Mouse (Mus musculus): Measurements from ENCODE around the gene Mrtfb.
A peak's percentile ranks its signal among the peaks of the same experiment; 100 is the strongest.

The Mrtfb gene

DNA sequence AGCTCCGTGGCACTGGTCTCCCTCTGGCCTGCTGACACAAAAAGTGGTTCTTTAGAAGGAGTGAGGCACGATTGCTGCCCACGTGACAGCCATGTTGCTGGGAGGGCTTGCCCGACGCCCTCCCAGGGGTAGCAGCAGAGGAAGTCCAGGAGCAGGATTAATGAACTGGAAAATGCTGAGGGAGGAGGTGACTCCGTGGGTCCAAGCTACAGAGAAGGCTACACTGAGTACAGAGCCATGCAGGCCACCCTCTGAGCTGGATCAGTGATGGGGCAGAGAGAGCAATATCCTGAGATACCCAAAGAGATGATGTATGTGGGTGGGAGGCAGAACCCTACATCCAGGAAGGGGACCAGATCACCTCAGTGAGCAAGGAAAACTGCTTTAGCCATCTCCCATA, 148.4 kb downstream of the Mrtfb start:
- no peak for DNase-seq (ENCODE audit: low spot score)

DNA sequence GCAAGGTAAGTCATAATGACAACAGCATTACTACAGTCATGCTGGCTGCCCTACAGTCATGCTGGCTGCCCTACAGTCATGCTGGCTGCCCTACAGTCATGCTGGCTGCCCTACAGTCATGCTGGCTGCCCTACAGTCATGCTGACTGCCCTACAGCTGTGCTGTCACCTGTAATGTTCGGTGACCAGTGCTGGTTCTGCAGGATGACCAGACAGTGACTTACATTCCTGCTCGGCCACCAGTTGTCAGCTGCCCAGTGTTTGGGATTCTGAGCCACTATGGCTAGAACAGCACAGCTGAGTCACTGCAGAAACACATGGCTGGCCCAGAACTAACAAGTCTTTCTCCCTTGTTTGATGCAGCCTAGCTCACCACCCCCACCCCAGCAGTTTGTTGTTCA, 149.1 kb downstream of the Mrtfb start:
- DNase-seq (ENCODE audit: low spot score) = no peak

DNA sequence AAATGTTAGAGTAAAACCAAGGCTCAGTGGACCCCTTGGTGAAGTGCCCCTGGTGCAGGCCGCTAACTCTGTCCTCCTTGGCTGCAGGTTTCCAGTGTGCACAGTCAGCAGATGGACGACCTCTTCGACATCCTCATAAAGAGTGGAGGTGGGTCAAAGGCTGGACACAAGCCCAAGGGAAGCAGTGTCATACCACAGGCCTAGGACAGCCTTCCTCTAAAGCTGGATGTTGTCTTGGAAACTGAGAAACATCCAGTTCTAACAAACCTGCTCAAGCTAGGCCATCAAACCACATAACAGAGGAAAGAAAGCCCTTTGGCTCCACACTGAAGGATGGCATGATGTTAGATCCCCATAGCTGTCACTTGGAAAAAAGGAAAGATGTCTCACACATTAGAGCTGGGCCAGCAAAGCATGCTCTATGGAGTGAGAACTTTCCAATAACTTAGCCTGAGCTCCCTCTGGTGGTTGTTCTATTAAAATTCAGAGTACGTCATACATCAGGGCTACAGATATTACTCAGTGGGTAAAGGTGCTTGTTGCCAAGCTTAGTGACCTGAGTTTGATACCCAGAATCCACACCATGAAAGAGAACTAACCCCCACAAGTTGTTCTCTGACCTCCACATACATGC, 153.4 kb downstream of the Mrtfb start:
- peak; percentile 74 for DNase-seq (ENCODE audit: low spot score)

DNA sequence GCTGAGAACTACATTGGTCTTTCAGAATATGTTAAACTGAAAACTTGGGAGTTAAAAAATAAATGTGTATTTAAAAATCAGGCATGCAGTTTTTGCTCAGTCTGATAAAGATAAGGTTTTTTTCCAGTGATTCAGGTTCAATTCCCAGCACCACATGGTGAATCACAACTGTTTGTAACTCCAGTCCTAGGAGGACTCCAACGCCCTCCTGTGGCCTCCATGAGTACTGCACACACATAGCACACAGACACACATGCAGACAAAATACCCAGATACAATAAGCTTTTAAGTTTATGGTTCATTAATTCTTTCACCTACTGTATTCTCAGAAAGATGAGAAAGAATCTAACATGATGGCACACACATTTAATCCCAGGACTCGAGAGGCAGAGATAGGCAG, 154.5 kb downstream of the Mrtfb start:
- no peak for DNase-seq (ENCODE audit: low spot score)

DNA sequence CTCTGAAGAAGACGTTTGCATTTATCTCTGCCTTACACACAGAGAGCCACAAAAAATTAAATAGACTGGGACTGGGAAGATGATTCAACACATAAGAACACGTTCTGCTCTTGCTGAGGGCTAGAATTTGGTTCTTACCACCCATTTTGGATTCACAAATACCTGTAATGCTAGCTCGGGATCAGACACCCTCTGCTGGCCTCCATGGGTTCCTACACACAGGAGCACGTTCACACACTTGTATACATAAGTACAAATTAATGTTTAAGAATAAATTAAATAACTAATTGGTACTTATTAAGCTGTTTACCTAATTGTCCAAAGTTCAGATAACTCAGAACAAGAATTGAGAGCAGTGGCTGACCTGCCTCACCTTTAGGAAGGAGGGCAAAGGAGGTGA, 155.2 kb downstream of the Mrtfb start:
- no peak for DNase-seq (ENCODE audit: low spot score)

DNA sequence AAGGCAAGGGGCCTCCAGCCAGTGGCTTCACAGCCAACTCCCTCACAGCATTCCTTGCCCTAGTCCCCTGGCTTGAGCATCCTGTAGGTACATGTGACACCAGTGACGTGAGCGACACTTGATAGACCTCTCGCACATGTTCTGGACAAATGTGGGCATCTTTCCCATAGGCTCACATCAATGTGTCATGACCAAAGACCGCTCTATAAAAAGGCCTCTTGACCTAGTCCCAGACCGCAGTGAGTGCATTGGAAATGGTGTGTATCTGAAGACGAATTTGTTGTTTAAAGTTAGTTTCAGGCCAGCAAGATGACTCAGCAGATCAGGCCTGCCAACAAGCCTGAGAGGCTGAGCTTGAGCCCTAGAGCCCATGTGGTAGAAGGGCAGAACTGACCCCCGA, 158.3 kb downstream of the Mrtfb start:
- no peak for DNase-seq (ENCODE audit: low spot score)

DNA sequence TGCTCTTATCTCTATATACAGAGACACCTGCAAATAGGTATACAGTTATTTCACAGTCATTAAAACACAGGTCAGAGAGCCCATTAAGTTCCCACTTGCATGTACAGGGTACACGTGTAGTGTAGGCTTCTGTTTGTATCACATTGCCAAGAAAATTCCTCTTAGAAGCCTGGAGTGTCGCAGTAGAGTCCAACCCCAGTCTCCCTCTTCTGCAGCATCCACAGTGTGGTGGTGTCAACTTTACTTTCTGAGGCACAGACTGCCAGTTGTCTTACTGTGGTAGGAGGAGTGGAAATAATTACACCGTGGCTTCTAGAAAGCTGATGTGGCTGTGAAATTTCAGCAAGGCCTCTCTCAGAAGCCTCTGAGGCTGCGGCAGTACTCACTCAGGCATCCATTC, 158.7 kb downstream of the Mrtfb start:
- DNase-seq (ENCODE audit: low spot score) = no peak

DNA sequence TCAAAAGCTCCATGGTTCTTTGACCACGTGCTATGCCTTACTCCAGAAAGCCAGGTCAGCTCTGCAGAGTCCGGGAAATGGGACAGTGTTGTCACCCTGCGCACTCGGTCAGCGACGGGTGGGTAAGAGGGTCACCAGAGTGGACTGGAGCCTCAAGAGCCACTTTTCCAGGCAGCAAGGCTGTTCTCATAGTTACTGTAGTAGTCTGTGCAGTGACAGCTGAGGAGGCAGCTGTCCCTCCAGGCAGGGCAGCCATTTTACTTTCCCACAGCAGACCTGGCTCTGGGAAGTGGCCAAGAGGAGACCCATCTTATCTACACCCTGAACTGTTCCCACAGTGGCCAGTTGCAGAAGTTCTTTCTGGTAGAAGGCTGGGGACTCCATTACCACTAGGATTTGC, 159.2 kb downstream of the Mrtfb start:
- DNase-seq (ENCODE audit: low spot score) = no peak

DNA sequence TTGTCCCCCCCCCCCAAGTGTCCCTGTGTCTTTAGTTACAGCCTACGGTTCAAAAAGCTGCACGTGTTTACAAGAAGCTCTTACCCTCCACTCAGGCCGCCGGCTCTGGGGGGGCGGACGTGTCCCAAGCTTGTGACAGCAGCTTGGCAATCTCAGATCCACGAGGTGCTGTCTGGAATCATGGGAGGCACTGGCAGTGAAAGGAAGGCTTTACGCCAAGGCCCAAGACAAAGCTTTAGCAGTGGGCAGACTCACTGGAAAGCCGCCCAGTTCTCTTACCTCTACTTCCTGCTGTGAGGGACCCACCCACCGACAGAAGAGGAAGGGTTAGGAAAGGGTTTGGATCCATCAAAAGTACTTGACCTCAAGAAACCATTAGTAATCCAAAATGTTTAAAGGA, 160.2 kb downstream of the Mrtfb start:
- DNase-seq (ENCODE audit: low spot score) = no peak

DNA sequence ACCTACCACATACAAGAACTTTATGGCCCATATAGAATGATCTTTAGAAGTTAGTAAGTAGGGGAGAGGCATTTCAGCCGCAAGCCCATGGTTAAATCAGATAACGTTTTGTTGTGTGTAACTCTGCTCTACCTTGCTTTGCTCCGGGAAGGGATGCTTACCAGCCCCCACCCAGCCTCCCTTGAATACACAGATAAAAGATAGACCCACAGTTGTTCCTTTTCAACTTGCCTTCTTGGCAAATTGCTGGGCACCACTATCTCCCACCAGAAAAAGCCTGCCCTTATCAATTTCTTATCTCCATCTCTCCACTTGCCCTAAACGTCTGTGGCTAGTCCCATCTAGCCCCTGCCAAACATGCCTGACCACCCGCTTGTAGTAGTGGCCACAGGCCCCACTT, 161.6 kb downstream of the Mrtfb start:
- DNase-seq (ENCODE audit: low spot score) = no peak

DNA sequence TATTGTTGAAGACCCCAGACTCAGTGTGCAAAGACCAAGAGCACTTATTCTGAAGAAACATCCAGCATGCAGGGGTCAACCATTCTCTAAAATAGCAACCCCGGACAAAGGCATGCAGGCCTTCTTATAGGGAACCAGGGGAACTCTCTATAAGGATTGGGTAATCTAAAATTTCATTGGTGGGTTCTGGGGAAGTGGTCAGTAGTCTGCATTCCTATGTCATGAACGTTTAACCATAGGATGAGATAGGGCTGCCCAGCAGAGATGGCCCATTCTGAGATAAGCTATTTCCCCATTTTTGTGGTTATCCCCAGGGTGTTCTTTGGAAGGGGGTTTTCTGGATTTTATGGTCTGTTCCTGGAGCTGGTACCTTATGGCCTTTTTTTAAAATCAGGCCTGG, 163.5 kb downstream of the Mrtfb start:
- no peak for DNase-seq (ENCODE audit: low spot score)

DNA sequence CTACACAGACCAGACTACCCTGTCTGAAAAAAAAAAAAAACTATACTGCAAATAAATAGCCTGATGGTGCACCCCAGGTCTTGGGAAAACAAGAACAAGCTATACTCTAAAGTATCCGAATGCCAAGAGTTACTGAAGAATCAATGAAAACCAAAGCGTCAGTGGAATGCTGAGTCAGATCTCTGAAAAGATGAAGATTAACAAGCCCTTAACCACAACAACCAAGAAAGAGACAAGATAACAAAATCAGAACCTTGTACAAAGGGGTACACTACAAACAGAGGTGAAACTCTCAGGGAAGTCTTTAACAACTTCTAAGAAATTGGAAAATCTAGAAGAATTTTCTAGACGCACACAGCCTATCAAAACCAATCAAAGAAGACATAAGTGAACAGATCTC, 166.2 kb downstream of the Mrtfb start:
- no peak for DNase-seq (ENCODE audit: low spot score)

DNA sequence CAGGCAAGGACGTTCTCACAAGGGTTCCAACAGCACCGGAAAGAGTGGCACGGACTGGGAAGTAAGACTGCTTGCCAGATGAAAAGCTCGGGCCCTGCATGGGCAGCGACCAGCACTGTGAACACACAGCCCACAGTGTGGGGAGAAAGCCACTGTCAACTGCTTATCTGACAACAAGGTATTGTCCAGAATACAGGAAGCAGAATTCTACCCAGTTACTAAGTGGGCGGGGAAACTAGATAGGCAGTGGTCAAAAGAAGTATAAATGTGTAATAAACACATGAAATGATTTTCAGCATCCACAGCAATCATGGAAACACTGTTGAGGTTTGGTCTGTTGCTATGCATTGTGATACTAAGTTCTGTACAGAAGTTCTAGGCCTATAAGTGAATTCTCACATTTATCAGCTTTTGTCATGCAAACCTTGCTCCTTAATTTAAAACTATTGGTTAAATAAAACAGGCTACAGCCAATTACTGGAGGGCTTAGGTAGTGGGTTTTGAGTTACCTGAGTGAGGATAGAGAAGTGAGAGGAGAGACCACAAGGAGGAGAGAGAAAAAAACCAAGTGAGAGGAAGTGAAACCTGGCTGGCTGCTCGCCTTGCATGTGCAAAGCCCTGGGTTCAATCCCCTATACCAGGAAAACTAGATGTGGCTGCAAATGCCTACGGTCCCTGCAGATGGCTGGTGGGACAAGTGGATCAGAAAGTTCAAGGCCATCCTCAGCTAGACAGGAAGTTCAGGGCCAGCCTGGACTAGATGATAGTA, 167.5 kb downstream of the Mrtfb start:
- no peak for DNase-seq (ENCODE audit: low spot score)

DNA sequence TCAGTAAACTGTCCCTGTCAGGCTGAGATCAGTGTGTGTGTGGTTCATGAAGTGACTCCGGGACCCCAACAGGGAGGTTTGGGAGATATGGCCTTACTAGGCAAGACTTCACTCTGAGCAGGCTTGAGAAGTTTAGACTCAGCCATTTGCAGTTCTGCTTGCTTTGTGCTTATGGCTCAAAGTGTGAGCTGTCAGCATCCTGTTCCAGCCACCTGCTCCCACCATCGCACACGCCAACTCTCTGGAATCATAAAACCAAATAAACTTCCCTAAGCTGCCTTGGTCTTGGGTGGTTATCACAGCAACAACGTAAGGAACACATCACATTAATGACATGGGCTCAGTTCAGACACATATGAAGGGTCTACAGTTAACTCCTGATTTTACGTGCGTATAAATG, 169.5 kb downstream of the Mrtfb start:
- no peak for DNase-seq (ENCODE audit: low spot score)

DNA sequence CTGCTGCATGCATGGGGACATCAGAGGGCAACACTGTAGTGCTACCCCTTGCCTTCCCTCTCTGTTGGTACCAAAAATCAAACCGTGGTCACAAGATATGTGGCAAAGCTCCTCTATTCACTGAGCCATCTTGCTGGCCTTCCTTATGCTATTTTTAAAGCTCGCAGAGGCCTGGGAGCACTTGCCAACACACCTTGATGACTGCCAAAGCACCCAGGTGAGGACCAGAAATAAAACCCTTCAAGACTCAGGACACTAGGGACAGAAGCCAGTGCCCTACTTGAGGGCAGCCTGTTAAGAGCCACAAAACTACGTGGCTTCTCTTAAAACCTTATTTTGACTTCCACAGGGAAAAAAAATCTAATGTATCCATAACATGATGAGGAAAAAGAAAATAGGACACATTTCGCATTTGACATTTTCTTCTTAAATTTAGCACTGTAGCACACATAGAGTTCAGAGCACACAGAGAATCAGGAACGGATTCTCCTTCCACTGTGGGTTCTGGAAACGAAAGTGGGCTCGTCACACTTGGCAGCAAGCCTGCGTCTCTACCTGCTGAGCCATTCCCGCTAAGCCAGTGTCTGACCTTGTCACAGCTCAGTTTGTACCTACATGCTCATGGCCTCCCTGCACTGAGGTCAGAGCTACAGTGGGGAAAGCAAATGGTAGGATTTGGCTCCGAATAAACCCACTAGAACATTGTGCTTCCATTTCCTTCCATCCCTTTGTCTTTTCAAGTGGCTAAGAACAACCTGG, 170.7 kb downstream of the Mrtfb start:
- no peak for DNase-seq (ENCODE audit: low spot score)

DNA sequence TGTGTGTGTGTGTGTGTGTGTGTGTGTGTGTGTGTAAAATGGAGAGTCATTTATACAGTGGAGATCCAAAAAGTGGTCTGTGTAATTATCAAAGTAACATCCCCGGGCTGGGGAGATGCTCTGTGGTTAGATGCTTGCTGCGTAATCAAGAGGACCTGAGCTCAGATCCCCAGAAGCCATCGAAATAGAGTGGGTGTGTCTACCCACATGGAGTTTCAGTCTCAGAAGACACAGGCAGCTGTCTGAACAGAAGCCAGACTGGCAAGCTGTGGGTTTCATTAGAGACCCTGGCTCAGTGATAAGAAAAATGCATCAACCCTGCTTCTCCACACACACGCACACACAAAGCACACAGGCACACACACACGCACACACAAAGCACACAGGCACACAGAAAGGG, 171.8 kb downstream of the Mrtfb start:
- DNase-seq (ENCODE audit: low spot score) = no peak

DNA sequence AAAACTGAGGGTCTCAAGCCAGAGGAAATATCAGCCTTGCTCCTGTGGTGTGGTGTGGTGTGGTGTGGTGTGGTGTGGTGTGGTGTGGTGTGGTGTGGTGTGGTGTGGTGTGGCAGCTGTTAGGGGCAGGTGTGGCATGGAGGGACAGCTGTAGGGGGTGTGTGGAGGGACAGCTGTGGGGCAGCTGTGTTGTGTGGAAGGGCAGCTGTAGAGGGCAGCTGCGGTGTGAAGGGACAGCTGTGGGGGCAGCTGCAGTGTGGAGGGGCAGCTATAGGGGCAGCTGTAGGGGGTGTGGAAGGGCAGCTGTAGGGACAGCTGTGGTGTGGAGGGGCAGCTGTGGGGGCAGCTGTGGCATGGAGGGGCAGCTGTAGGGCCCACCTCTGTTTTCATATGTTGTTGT, 172.5 kb downstream of the Mrtfb start:
- no peak for DNase-seq (ENCODE audit: low spot score)

DNA sequence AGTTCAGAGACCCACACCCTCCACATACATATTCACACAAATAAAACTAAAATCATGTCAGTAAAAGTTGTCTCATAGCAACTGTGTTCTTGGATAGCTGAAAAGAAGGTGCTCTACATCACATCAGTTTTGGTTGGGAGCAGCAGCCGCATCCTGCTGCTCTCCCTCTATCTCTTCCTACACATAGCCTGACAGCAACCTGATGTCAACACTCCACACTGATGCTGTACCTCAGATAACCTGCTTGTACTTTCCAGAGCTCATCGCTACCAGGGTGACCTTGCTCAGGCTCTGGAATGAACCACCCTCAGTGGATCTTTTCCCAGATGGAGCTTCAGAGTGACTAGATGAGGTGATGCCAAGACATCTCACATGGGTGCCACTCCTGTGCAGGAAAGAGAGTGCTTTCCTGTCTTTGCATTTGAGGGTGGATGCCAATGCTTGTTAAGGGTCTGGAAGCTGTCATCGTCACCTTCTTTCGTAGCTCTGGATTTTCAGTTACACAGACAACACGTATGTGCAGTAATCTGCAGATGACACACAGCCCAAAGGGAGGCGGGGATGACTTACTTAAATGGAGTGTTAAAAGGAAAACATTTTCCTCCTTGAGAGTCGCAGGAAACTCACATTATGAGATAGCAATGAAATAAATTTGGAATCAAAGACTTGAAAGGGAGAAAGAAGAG, 173.8 kb downstream of the Mrtfb start:
- DNase-seq (ENCODE audit: low spot score) = no peak

DNA sequence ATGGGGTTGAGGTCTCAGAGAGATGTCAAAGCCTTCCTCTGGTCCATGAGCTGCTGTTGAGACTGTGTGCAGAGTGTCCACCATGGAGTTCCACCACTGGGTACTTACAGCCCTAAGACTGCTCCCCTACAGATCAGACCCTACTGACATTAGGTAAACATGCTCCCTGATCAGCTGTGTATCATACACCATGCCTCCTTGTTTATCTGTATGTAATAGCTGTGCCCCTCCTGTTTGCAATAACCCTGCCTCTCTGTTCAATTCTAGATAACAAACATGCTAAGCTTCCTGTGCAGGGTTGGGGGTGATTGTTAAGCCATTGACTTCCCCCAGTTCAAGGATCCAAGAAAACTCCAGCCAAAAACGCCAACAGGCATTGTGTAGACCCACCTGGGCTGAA, 174.7 kb downstream of the Mrtfb start:
- no peak for DNase-seq (ENCODE audit: low spot score)

DNA sequence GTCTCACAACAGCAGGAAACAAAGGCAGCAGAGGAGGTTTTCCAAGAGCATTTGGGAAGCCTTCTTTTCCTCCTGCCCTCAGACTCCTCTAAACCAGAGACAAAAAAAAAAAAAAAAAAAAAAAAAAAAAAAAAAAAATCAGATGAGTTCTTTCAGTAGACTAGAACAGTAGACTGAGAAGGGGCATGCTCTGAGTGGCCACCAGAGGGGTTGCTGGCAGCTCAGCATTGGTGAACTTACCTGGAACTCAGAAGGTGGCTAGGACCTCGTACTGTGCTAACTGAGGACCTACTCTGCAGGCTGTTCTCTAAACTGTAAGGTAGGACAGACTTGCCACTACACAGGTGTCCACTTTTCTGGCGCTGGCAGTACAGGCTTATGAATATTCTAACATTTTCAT, 179.3 kb downstream of the Mrtfb start:
- no peak for DNase-seq (ENCODE audit: low spot score)

DNA sequence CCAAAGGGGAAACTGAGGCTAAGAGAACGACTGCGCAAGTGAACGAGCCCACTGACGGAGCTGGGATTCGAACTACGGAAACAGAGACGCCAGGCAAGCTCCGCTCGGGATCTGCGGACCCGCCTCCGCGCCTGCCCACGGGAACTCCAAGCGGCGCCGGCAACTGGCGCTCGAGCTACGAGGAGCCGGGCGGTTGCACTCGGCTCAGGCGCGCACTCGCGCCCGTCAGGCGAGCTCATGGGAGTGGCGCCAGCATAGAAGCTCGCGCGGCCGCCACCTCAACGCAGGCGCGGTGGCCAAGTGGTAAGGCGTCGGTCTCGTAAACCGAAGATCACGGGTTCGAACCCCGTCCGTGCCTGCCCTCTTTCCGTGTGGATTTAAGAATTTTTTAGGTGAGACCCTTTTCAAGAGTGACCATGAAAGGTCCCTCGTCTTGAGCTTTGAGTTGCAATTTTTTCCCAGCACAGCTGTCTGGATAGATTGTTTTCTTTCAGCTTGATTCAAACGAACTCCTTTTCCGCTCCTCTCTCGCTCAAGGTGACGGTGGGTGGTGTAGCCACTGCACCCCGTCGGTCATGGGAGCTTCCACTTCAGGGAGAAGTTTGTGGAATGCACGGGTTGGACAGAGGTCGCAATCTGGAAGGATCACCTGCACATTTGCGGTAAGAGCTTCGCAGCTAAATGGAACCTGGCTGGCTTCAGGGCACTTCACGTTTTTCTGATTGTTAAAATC, 180.9 kb downstream of the Mrtfb start:
- peak; percentile 92 for DNase-seq (ENCODE audit: low spot score)

DNA sequence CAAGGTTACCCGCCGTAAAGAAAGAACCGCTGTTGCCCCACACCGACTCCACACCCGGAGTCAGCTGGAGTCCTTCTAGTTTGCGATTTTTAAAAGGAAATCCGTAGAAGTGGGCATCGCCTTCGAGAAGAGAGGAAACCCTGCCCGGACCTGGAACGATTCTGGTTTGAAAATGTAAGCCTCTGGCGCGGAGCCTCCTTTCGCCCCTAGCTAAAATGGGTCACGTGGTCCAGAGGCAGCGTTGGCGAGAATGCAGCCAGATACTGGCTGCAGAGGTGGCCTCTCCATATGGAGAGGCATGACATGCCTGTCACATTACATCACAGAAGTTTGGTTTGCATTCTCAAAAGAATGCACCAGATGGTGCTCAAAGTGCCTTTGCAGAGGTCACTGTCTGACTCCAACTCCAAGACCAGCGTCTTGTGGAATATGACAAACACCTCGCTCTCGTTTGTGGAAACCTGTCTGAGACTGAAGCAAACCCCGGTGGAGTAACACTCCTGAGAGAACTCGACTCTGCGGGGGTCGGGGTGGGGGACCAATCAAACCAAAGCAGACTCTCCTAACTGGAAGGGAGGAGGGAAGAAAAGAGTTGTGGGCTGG, 181.6 kb downstream of the Mrtfb start:
- DNase-seq (ENCODE audit: low spot score) = no peak

Measured in layer of hippocampus, adult 9-10 months (tissue).